Mouse (Mus musculus): ENCODE results near the gene Prkab2.

Gene Prkab2

DNA sequence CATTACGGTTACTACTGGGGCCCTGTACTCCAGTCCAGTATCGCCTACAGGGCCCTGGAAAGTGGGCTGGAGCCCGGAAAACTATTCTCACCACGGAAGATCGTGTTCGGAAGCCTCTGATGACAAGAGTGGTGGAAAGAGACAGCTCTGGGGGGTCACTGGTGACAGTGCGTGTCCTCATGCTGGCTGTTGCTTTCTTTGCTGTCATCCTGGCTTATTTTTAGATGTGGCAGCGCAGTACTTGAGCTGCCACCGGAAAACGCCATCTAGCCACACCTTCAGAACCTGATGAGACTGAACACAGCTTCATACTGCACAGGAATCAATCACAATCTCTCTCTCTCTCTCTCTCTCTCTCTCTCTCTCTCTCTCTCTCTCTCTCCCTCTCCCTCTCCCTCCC lies 6.4 kb upstream of the Prkab2 start:
- DNase-seq: no peak

- DNase-seq: no peak
Measured at GRCm38 (mm10) chr3:97653781-97654180, 4.2 kb upstream of the Prkab2 start.

DNA sequence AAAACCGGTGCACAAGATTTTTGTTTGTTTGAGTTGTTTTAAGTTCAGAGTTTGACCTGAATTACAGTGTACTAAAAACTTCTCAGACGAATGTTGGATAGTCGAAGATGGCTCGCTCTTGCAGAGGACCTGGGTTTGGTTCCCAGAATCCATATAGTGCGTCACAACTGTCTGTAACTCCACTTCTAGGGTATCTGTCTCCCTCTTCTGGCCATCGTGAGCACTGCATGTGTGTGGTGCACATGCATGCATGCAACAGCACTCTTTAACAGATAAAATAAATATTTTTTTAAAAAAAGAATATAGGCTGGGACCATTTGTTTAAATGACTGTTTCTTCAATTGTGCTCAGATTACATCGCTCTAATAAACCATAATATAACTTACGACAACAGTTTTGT lies 3.1 kb upstream of the Prkab2 start:
- DNase-seq: peak; percentile 62

DNA sequence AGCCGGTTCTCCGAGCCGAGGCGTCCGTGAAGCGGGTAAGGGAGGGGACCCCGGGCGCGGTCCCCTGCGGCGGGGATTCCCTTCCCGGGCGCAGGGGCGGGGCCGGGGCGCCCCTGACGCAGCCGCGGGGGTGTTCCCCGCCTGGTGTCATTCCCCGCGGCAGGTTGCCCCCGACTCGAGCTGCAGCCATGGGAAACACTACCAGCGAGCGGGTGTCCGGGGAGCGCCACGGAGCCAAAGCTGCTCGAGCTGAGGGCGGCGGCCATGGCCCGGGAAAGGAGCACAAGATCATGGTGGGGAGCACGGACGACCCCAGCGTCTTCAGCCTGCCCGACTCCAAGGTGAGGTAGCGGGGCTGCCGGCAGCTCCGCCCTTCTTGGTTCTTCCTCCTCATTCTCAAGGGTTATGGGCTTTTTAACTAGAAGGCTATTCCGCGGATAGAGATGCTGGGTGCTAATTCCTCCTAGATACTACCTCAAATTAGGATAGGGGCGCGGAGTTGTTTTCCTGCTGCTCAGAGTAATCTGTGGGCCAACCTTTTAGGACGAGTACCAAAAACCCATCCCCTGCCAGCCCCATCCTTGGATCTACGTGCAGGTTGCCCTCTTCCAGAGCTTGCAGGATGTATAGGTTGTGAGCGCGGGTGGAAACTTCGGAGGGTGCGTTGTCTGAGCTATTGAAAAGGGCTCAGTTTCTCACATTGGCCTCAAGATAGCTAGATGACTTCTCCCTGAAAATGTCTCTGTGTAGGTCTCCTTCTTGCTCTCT lies 617 bp downstream of the Prkab2 start:
- DNase-seq: no peak

GRCm38 (mm10) chr3:97659746-97660145 lies 1.8 kb downstream of the Prkab2 start:
- DNase-seq: no peak

DNA sequence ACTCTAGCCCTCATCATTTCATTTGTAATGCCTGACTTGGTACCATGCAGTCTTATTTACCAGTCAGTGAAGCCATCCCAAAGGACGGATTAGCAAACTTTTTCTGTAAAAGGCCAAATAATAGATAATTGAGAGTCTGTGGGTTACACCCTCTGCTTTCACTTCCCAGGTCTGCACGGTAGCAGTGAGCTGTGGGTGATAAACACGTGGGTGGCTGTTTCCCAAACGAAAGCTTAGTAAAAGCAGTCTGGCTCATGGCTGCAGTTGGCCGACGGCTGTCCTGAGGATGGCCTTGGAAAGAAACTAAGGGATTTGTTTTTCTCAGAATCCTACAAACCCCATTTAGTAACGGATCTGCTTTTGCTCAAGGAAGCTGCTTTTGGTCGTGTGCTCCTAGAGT lies 3.2 kb downstream of the Prkab2 start:
- DNase-seq: no peak

DNA sequence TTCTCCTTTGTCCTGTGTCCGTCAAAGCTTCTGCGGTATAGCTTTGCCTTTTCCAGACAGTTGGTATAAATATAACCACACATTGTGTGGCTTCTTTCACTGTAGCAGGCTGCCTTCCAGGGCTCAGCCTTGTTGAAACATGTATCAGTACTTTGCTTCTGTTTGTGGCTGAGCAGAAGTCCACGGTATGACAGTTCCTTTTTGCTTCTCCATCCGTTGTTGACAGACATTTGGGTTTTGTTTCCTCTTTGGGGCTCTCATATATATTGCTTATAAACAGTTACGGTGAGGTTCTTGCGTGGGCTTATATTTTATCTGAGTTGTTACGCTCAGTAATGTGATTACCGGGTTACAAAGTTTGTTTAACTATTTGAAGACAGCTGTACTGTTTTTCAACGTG lies 7.5 kb downstream of the Prkab2 start:
- no peak for DNase-seq

- no peak for DNase-seq
Measured at GRCm38 (mm10) chr3:97666154-97666553, 8.2 kb downstream of the Prkab2 start.

GRCm38 (mm10) chr3:97667093-97667675 lies 9.2 kb downstream of the Prkab2 start:
- no peak for DNase-seq

DNA sequence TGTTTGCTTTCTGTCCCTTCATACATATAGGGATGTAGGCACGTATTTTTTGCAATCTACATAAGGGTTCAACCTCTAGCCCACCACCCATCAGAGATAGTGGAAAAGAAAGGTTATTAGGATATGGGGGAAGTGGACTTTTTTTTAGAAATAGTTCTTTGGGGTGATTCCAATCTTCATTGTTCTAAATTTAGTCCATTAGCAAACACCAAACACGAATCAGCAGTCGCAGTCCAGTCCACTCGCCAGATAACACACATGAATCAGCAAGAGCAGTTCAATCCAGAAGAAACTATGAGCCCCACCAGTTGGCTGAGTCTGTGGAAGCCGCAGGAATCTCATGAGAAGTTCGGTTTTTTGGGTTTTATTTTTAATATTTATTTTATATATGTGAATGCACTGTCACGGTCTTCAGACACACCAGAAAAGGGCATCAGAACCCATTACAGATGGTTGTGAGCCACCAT lies 16.7 kb downstream of the Prkab2 start, which contains the start of gene Gm17651:
TSS of gene Gm17651 (minus strand) at position 51 of the 467 bp plus-strand sequence.
- DNase-seq: no peak

DNA sequence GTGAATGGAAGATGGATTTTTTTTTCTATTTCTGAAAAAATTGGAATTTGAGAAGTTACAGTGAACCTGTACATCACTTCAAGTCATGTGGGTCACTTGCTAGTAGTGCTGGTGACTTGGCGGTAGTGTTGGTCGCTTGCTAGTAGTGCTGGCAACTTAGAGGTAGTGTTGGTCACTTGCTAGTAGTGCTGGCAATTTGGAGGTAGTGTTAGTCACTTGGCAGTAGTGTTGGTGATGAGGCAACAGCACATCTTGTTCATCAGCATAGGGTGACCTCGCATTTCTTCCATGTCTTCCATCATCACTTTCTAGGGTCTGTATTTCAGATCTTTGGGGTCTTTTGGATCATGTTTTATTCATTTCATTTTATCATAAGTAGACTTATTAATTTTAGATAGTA lies 18.1 kb downstream of the Prkab2 start:
- DNase-seq: no peak

GRCm38 (mm10) chr3:97678416-97678815 lies 20.4 kb downstream of the Prkab2 start:
- no peak for DNase-seq

GRCm38 (mm10) chr3:97680631-97681320 lies 22.8 kb downstream of the Prkab2 start:
- DNase-seq: peak; percentile 89

DNA sequence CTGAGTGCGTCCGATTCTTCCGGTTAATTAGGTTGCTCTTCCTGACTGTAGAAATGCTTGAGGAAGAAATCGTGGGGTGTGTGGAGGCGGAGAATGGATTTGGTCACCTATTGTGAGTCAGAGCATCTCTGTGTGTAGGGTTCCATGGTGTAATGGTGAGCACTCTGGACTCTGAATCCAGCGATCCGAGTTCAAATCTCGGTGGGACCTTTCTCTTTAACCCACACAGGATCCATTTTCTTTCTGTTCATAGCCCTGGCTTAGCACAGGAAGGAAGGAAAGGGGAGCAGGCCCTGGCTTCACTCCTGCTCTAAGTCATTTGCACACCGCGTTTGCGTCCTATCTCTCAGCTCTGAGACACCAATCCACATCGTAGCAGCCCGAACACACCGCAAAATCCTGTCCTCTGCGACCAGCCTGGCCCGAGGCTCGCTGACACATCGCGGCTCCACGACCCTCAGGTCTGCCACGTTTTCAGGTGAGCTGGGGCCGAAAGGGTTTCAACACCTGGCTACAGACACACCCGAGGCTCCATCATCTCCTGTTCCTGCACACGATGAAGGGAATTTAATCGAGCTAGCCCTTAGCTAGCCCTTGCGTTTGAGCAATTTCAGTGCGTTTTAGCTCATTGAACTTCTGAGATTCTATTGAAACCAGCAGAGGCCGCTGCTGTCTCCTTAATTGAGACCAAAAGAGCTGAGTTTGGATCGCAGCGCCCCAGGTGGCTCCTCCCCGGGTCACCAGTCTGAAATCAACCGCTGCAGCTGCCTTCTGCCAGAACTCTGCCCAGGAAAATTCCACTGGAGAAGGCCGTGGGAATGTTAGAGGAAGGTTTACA lies 23.5 kb downstream of the Prkab2 start:
- peak; percentile 75 for DNase-seq

GRCm38 (mm10) chr3:97682159-97682502 lies 24.1 kb downstream of the Prkab2 start:
- DNase-seq: no peak

DNA sequence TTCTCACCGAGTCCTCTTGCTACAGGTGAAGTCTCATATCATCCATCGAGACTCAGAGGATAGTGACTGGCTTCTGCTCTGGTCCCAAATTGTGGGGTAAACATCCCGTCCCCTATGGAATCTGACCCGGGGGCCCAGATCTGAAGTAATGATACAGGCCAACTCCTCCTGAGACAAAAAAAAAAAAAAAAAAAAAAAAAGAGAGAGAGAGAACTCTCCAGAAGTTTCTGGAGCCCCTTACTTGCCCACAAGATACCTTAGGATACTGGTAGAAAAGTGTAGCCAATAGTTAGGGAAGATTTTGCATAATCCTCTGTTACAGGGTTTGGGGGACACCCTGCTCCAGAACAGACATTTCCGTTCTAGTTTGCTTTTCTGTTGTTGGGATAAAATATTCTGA lies 24.6 kb downstream of the Prkab2 start:
- no peak for DNase-seq

GRCm38 (mm10) chr3:97683560-97684195 lies 25.7 kb downstream of the Prkab2 start:
- no peak for DNase-seq

DNA sequence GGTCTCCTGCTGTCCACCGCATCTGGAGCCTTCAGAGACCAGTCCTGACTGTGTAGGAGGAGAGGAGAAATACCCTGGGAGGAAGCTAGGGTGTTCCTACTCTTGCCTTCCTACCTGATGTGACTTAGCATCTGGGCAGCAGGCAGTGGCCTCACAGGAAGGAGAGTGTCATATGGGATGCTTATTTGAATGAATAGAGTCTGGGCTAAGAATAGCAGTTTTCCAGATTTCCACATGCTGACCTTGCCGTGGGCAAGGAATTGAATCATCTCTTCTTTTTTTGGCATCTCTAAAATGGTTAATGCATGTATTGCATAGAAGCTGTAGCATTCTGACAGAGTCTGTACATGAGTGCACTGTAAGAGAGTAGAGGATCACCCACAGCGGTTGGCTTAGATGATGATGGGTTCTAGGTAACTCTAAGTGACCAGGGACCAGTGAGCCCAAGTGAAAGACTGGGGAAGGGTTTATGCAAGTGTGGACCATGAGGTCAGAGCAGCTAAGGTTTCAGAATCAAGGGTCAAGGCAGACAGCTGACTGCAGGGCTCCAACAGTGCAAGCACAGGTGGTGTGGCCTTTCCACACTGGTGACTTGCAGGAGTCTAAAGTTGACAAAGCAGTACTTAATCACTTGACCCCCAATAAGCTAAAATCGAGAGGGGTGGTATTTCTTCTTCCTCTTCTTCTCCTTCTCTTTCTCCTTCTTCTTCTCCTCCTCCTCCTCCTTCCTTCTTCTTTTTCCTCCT lies 28.6 kb downstream of the Prkab2 start:
- DNase-seq: no peak

- DNase-seq: no peak
Measured at GRCm38 (mm10) chr3:97689289-97689688, 31.3 kb downstream of the Prkab2 start.

DNA sequence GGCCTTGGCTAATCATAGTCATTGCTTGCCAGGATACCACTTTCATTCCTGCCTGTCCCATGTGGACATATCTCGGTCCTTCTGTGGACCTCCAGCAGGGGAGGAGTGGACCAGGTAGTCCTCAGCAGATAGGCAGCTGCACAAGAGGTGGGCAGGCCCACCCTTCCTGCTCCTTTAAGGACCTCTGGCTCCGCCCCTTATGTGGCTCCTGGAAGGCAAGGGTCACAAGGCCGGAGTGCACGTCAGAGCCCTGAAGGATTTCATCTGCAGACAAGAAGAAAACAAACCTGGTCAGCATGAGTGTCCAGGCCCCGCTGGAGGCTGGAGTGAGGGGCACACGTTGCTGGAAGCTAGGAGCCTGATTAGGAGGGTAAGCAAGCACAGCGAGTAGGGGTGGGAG lies 32.6 kb downstream of the Prkab2 start:
- no peak for DNase-seq

- DNase-seq: no peak
Measured at GRCm38 (mm10) chr3:97691443-97692017, 33.5 kb downstream of the Prkab2 start.

GRCm38 (mm10) chr3:97693806-97694205 lies 35.8 kb downstream of the Prkab2 start:
- DNase-seq: no peak

Data from thymus, postnatal 14 days (tissue).